ENCODE assay signal across 15 mouse cellular contexts in genomic region chr10:115296401-115296935, GRCm38 (mm10). TPM values are rescaled to one million over a fixed set of nuclear protein-coding genes. Genes with fewer than 3 reads are reported as not detected.
DNase-seq lines count a peak whose midpoint lies in the region; ATAC-seq and TF ChIP-seq lines count a peak whose summit lies in the region.
"Had no signal": no experiment of that assay in that cellular context is flagged by ENCODE, and none has a peak within 500 bp of the region (broad histone marks: within the 10 kb centered on the region; RNA-seq: fewer than 3 reads in every experiment).

No protein-coding gene starts in this region.

- peak; percentile 46 for DNase-seq in heart, adult 11 months
- no peak for DNase-seq in heart, postnatal 10 days
- peak; percentile 49 for DNase-seq in stomach, postnatal 0 days (ENCODE audit: low spot score)
- no peak for DNase-seq in frontal cortex, postnatal 36 days (ENCODE audit: low spot score in 2 of 2)
- no peak for DNase-seq in adrenal gland, postnatal 4 days (ENCODE audit: low spot score in 2 of 2)
- DNase-seq: cerebellum, postnatal 10 days; gastrocnemius, adult 2 months; heart, postnatal 36 days; kidney, adult 11 months; layer of hippocampus, postnatal 36 days had no signal

- 77% methylated on average over 9 of the region's 9 CpGs for WGBS in intestine, postnatal 0 days
- WGBS in stomach, postnatal 0 days, result 69% methylated on average over 9 of the region's 9 CpGs

- peak; percentile 56 for TF ChIP-seq CTCF in intestine, postnatal 0 days (IDR thresholded peaks at IDR 0.05; ENCODE audit: low read depth)
- TF ChIP-seq CTCF in stomach, postnatal 0 days (IDR thresholded peaks at IDR 0.05; ENCODE audit: low read depth), result peak; percentile 57

- peak overlapping the region; percentile 11 for H3K4me3 ChIP-seq in megakaryocyte, embryonic 14.5 days (replicated peaks)
- H3K4me3 ChIP-seq in intestine, postnatal 0 days (ENCODE audit: low read depth, low read length), result no peak overlapping the region
- H3K4me3 ChIP-seq in stomach, postnatal 0 days (ENCODE audit: low read depth, low read length), result no peak overlapping the region
- H3K4me3 ChIP-seq: erythroblast, embryonic 14.5 days; gastrocnemius, adult 2 months had no signal

- H3K9ac ChIP-seq in intestine, postnatal 0 days (ENCODE audit: low read depth, low read length), result no peak overlapping the region
- no peak overlapping the region for H3K9ac ChIP-seq in stomach, postnatal 0 days (ENCODE audit: low read length)

- intact Hi-C loops in heart, postnatal 10 days (cut with DNase I), result no loop called here

- no peak for ATAC-seq in megakaryocyte, adult 5-6 weeks (ENCODE audit: poor library complexity, severe bottlenecking)
- ATAC-seq in intestine, postnatal 0 days, result no peak
- ATAC-seq in stomach, postnatal 0 days (ENCODE audit: low FRiP score, low TSS enrichment), result 0 out of 2 replicates have a peak, but pooled peaks have one; percentile 53
- ATAC-seq: CD4-positive, CD25-positive, alpha-beta regulatory T cell, adult 4 months had no signal

- H3K4me2 ChIP-seq in intestine, postnatal 0 days (replicated peaks; ENCODE audit: low read depth), result no peak overlapping the region
- H3K4me2 ChIP-seq in stomach, postnatal 0 days (replicated peaks; ENCODE audit: low read depth), result no peak overlapping the region

- peaks cover 16% of the 10 kb centered on the region for H3K4me1 ChIP-seq in megakaryocyte, embryonic 14.5 days
- no peaks in the 10 kb centered on the region for H3K4me1 ChIP-seq in intestine, postnatal 0 days (replicated peaks; ENCODE audit: control insufficient read depth, insufficient read depth, low read length)
- H3K4me1 ChIP-seq in stomach, postnatal 0 days (replicated peaks; ENCODE audit: control insufficient read depth, insufficient read depth), result no peaks in the 10 kb centered on the region

- no peaks in the 10 kb centered on the region for H3K9me3 ChIP-seq in megakaryocyte, embryonic 14.5 days
- H3K9me3 ChIP-seq in intestine, postnatal 0 days (ENCODE audit: control insufficient read depth), result no peaks in the 10 kb centered on the region
- H3K9me3 ChIP-seq in stomach, postnatal 0 days (ENCODE audit: control insufficient read depth, low read length), result no peaks in the 10 kb centered on the region

- peaks cover 95% of the 10 kb centered on the region for H3K36me3 ChIP-seq in megakaryocyte, embryonic 14.5 days (replicated peaks; ENCODE audit: low read length)
- H3K36me3 ChIP-seq in intestine, postnatal 0 days (ENCODE audit: control insufficient read depth, insufficient read depth), result peaks cover 67% of the 10 kb centered on the region
- peaks cover 12% of the 10 kb centered on the region; the same call in 1 of the 2 replicates for H3K36me3 ChIP-seq in stomach, postnatal 0 days (ENCODE audit: control insufficient read depth, insufficient read depth, low read length)

- TF ChIP-seq EP300 in stomach, postnatal 0 days (optimal IDR thresholded peaks at IDR 0.05), result no peak

- no peak overlapping the region for H3K27ac ChIP-seq in intestine, postnatal 0 days (ENCODE audit: low read depth, low read length)
- no peak overlapping the region for H3K27ac ChIP-seq in stomach, postnatal 0 days (replicated peaks)
- H3K27ac ChIP-seq: gastrocnemius, adult 2 months had no signal

- H3K27me3 ChIP-seq in megakaryocyte, embryonic 14.5 days (replicated peaks), result no peaks in the 10 kb centered on the region
- no peaks in the 10 kb centered on the region for H3K27me3 ChIP-seq in intestine, postnatal 0 days (replicated peaks; ENCODE audit: control insufficient read depth, insufficient read depth, low read length)
- H3K27me3 ChIP-seq in stomach, postnatal 0 days (ENCODE audit: control insufficient read depth, insufficient read depth, low read length), result no peaks in the 10 kb centered on the region

RNA-seq across cellular contexts. Expression of gene Rab21, which starts 18.9 kb away (rescaled TPM):
- total RNA-seq in heart, postnatal 10 days (2021), result 10 to 100 TPM; 67.8 to 68.6 TPM
- 33.5 and 38.0 TPM in 2 replicates for polyA plus RNA-seq in megakaryocyte, embryonic 14.5 days (2012; ENCODE audit: insufficient read depth, low replicate concordance)
- total RNA-seq in megakaryocyte, adult 5-6 weeks (2015), result 88.2 and 97.4 TPM in 2 replicates
- total RNA-seq in megakaryocyte, adult 5-6 weeks (2017), result 49.3 and 53.4 TPM in 2 replicates
- polyA plus RNA-seq in intestine, postnatal 0 days (2015; fragmentation: Nextera tagmentation; extraction: Ambion mirVana), result 14.7 and 15.9 TPM in 2 replicates
- polyA plus RNA-seq in stomach, postnatal 0 days (2015; fragmentation: Nextera tagmentation; extraction: Ambion mirVana), result 8.0 and 17.0 TPM in 2 replicates
- 10 to 100 TPM; 47.3 to 48.6 TPM for total RNA-seq in adrenal gland, postnatal 4 days (2021)

RNA-seq across cellular contexts. Expression of gene Tbc1d15, which starts 45.2 kb away (rescaled TPM):
- total RNA-seq in heart, postnatal 10 days (2021), result 10 to 100 TPM; 51.4 to 51.9 TPM
- polyA plus RNA-seq in megakaryocyte, embryonic 14.5 days (2012; ENCODE audit: insufficient read depth, low replicate concordance), result 3.5 TPM in 1 of 2 replicates, not detected in the other
- total RNA-seq in megakaryocyte, adult 5-6 weeks (2015), result 57.4 and 60.6 TPM in 2 replicates
- 30.3 and 54.2 TPM in 2 replicates for total RNA-seq in megakaryocyte, adult 5-6 weeks (2017)
- 59.9 and 65.1 TPM in 2 replicates for polyA plus RNA-seq in intestine, postnatal 0 days (2015; fragmentation: Nextera tagmentation; extraction: Ambion mirVana)
- 38.3 and 46.5 TPM in 2 replicates for polyA plus RNA-seq in stomach, postnatal 0 days (2015; fragmentation: Nextera tagmentation; extraction: Ambion mirVana)
- 10 to 100 TPM; 85.8 to 88.4 TPM for total RNA-seq in adrenal gland, postnatal 4 days (2021)

Comparison
In these comparisons a context has a peak if more than half of its experiments do, and no peak if none do; other contexts are left out.
1. DNase-seq: peak in heart, adult 11 months (single experiment) and stomach, postnatal 0 days (single experiment); none in heart, postnatal 10 days (0 of 2), frontal cortex, postnatal 36 days (0 of 2) and adrenal gland, postnatal 4 days (0 of 2).